Mouse (Mus musculus): ENCODE data around the gene Rgs4.

The Rgs4 gene

GRCm38 (mm10) chr1:169693040-169693439, 54.4 kb downstream of the Rgs4 start:
- in situ Hi-C loops (cut with MboI; ENCODE audit: unreplicated experiment in 2 of 2), result no loop called here
